Mouse (Mus musculus) heart, postnatal 0 days (tissue): ENCODE measurements around the gene Nae1.
"Not testable (repeated sequence)": the region's sequence is repeated elsewhere in the genome, so short reads cannot be mapped to it uniquely, and the experiment has no call there.

Experiments used
- CTCF ChIP-seq: IDR thresholded peaks from 2 replicates; pipeline ENCODE4 v1.5.1; 2016; ENCODE audit warnings: antibody characterized with exemption, control low read depth, low read depth
- EP300 ChIP-seq: IDR thresholded peaks from 2 replicates; pipeline ENCODE4 v1.6.1; 2016; ENCODE audit warnings: antibody characterized with exemption, low read depth

DNA sequence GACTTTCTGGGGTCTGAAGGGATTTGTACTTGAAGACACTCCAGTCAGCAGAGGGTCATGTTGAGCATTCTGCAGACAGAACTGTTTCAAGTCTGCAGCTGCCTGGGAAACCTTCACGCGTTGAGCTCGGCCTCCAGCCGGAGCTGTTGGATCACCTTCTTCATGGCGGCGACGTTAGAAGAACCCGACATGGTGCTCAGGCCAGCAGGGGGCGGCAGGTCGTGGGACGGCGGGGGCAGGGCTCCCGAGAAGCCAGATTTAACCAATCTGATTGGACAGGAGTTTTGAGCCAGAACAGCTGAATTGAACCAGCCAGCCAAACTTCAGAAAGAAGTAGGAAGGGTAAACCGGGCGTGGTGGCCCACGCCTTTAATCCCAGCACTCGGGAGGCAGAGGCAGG lies 43.2 kb upstream of the Nae1 start:
- not testable (repeated sequence) for TF ChIP-seq CTCF, EP300
